Mouse (Mus musculus): ENCODE measurements around the gene Mpnd.

- TF ChIP-seq CTCF (conservative IDR thresholded peaks at IDR 0.05; ENCODE audit: low read length) (no peak), POU5F1 (IDR thresholded peaks at IDR 0.05; ENCODE audit: borderline replicate concordance, low read length) (no peak), NANOG (IDR thresholded peaks at IDR 0.05; ENCODE audit: borderline replicate concordance, low read length) (no peak)
Measured at GRCm38 (mm10) chr17:56030919-56031318, 25.4 kb downstream of the Mpnd start.
